Mouse (Mus musculus): ENCODE data around the gene Ick.

Gene Ick

GRCm38 (mm10) chr9:78108796-78109239 lies at the start of gene Ick, which contains the start of gene Fbxo9:
Gene Ick, plus strand, starts transcription at chr9:78109192.
Gene Fbxo9, minus strand, starts transcription at chr9:78109065.
- DNase-seq = peak; percentile 99

DNA sequence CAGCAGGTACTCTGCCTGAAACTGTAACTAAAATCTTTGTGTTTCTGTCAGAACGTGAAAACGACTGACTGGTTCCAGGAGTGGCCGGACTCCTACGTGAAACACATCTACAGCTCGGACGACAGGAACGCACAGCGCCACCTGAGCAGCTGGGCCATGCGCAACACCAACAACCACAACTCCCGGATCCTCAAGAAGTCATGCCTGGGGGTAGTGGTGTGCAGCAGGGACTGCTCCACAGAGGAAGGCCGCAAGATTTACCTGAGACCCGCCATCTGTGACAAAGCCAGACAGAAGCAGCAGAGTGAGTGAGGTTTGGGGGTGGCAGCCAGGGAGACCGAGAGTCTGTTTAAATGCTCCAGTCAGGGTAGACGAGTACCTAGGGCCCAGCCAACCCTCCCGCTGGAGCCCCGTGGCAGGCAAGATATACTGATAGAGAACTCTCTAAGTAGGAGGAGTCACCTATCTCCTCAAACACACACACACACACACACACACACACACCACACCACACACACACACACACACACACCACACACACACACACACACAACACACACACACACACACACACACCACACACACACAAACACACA lies 49.4 kb upstream of the Ick start:
- no peak for DNase-seq

DNA sequence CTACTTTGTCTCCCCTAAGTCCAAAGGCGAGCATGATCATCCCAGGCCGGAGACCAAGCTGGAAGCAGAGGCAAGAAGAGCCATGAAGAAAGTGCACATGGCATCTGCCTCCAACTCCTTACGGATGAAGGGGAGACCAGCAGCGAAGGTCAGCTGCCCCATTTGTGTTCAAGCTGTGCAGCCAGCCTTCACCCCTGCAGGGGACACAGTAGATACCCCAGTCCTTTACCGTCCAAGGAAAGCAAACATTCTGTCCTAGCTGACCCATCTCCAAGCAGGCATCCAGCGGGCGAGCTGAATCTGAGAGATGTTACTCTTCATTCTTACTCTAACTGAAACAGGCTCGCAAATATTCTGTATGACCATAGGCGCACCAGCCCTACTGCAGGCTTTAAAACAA lies 46.6 kb upstream of the Ick start:
- DNase-seq = peak; percentile 56

GRCm38 (mm10) chr9:78064121-78064520 lies 44.9 kb upstream of the Ick start:
- no peak for DNase-seq

- peak; percentile 80 for DNase-seq
Measured at GRCm38 (mm10) chr9:78070496-78070895, 38.5 kb upstream of the Ick start.

GRCm38 (mm10) chr9:78071626-78072025 lies 37.4 kb upstream of the Ick start:
- DNase-seq = no peak

- DNase-seq = peak; percentile 76
Measured at GRCm38 (mm10) chr9:78073291-78073690, 35.7 kb upstream of the Ick start.

GRCm38 (mm10) chr9:78073713-78074340 lies 35.2 kb upstream of the Ick start:
- peak; percentile 81 for DNase-seq

GRCm38 (mm10) chr9:78075256-78075655 lies 33.7 kb upstream of the Ick start:
- peak; percentile 61 for DNase-seq

DNA sequence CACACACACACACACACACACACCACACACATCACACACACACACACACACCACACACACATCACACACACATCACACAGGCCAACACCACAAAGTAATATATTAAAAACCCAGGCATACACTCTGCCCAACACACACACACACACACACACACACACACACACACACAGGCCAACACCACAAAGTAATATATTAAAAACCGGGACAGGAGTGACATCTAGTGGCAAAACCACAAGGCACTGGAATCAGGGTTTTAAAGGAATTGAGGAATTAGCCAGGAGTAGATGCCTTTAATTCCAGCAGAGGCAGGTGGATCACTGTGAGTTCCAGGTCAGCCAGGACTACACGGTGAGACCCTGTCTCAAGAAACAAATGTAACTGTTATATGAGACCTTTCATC lies 30.8 kb upstream of the Ick start:
- DNase-seq = peak; percentile 54

GRCm38 (mm10) chr9:78081835-78082234 lies 27.2 kb upstream of the Ick start:
- DNase-seq = peak; percentile 80

GRCm38 (mm10) chr9:78084341-78084740 lies 24.7 kb upstream of the Ick start:
- peak; percentile 70 for DNase-seq

GRCm38 (mm10) chr9:78085722-78086287 lies 23.2 kb upstream of the Ick start:
- DNase-seq = peak; percentile 70

DNA sequence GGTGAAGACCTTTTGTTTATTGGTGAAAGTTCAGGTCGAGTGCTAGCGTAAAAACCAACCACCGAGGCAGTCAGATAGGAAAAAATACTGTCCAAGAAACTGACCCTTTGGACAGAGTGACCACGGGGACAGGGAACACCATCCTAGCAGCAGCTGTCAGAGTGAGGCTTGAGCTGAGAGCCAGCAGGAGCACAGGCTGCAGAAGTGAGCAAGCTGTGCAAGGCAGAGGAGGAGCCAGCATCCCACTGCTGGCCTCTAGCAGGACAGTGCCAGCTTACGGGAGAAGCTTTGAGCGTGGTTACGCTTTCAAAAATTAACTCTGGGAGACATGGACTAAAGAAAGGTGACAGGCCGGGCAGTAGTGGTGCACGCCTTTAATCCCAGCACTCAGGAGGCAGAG lies 21.2 kb upstream of the Ick start:
- DNase-seq = peak; percentile 84

DNA sequence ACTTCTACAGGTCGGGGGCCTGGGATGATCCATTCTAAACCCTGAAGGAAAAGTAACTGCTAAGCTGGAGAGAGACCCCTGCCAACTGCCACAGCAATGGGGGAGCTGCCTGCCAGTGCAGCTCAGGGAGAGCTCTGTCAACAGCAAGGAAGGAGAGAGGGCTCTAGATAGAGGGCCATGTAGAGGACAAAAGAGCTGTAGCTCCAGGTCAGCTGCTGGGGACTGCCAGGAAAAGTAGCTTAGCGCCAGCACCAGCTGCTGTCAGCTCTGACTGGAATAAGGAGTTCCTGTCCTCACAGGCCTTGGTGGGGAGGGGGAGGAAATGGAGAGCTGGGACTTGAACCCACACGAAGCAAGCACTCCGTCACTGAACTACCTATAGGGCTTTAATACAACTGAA lies 20.5 kb upstream of the Ick start:
- DNase-seq = peak; percentile 95

- peak; percentile 83 for DNase-seq
Measured at GRCm38 (mm10) chr9:78088971-78089370, 20.0 kb upstream of the Ick start.

- peak; percentile 59 for DNase-seq
Measured at GRCm38 (mm10) chr9:78089906-78090305, 19.1 kb upstream of the Ick start.

GRCm38 (mm10) chr9:78090596-78090995 lies 18.4 kb upstream of the Ick start:
- peak; percentile 73 for DNase-seq

- DNase-seq = peak; percentile 83
Measured at GRCm38 (mm10) chr9:78095686-78096085, 13.3 kb upstream of the Ick start.

- DNase-seq = peak; percentile 71
Measured at GRCm38 (mm10) chr9:78096376-78096775, 12.6 kb upstream of the Ick start.

GRCm38 (mm10) chr9:78100956-78101355 lies 8.0 kb upstream of the Ick start:
- peak; percentile 68 for DNase-seq

GRCm38 (mm10) chr9:78101431-78101830 lies 7.6 kb upstream of the Ick start:
- peak; percentile 86 for DNase-seq

DNA sequence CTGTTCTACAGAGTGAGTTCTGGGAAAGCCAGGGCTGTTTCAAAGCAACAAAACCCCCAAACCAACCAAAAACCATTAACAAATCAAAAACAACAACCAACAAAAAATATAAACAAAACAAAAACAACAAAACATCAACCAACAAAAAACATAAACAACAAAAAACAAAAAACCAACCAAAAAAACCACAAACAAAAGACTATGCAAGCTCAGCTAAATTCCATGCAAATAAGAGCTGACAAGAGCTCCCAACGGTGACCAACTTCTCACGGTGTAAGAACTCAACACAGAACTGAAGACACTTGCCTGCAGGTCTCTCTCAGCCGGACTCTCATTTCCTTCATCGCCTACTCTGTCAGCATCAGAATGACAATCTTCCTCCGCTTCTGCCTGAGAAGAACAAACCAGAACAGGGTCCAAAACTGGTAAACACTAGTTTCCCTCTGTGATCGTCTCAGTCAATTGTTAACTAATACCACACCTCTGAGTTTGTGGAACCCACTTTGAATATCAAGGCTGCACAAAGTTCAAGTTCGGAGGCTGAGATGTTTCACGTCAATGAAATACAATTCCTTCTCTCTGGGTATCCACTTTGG lies 4.9 kb upstream of the Ick start:
- DNase-seq = no peak

GRCm38 (mm10) chr9:78104973-78105372 lies 4.0 kb upstream of the Ick start:
- DNase-seq = peak; percentile 61

All from heart, adult 11 months (tissue).